Mouse (Mus musculus) ovary, postnatal 10 days (tissue): ENCODE data around the gene C1d.
"Not testable (repeated sequence)": the region's sequence is repeated elsewhere in the genome, so short reads cannot be mapped to it uniquely, and the experiment has no call there.

Experiments used
- DNase-seq: peaks from one replicate; pipeline ENCODE4 v3.0.0; 2022; ENCODE audit warnings: low spot score

C1d gene

GRCm38 (mm10) chr11:17257443-17257842, at the start of gene C1d:
TSS of gene C1d (plus strand) at chr11:17257579.
- DNase-seq: peak; percentile 90

- DNase-seq: peak; percentile 93
Measured at GRCm38 (mm10) chr11:17211258-17212140, 45.9 kb upstream of the C1d start, which contains the start of gene Pno1. TSS of gene Pno1 (minus strand) at chr11:17211568.

- DNase-seq: no peak
Measured at GRCm38 (mm10) chr11:17212141-17212495, 45.3 kb upstream of the C1d start.

GRCm38 (mm10) chr11:17212903-17213509, 44.4 kb upstream of the C1d start:
- DNase-seq: no peak

GRCm38 (mm10) chr11:17215475-17215874, 41.9 kb upstream of the C1d start:
- DNase-seq: no peak

- DNase-seq: no peak
Measured at GRCm38 (mm10) chr11:17221126-17221525, 36.3 kb upstream of the C1d start.

GRCm38 (mm10) chr11:17232792-17233191, 24.6 kb upstream of the C1d start:
- no peak for DNase-seq

- DNase-seq: no peak
Measured at GRCm38 (mm10) chr11:17236449-17237037, 20.8 kb upstream of the C1d start.

- DNase-seq: not testable (repeated sequence)
Measured at GRCm38 (mm10) chr11:17238598-17238997, 18.8 kb upstream of the C1d start.

- no peak for DNase-seq
Measured at GRCm38 (mm10) chr11:17248715-17249114, 8.7 kb upstream of the C1d start.

GRCm38 (mm10) chr11:17256813-17257365, 490 bp upstream of the C1d start:
- DNase-seq: no peak

GRCm38 (mm10) chr11:17257861-17258260, 482 bp downstream of the C1d start:
- no peak for DNase-seq

- DNase-seq: no peak
Measured at GRCm38 (mm10) chr11:17267176-17267575, 9.8 kb downstream of the C1d start.

- no peak for DNase-seq
Measured at GRCm38 (mm10) chr11:17268801-17269200, 11.4 kb downstream of the C1d start.

GRCm38 (mm10) chr11:17279959-17280358, 22.6 kb downstream of the C1d start:
- DNase-seq: no peak

GRCm38 (mm10) chr11:17284055-17284454, 26.7 kb downstream of the C1d start:
- DNase-seq: no peak

GRCm38 (mm10) chr11:17288884-17289283, 31.5 kb downstream of the C1d start:
- DNase-seq: no peak

GRCm38 (mm10) chr11:17306007-17306891, 48.9 kb downstream of the C1d start:
- peak; percentile 28 for DNase-seq

- DNase-seq: no peak
Measured at GRCm38 (mm10) chr11:17307457-17307856, 50.1 kb downstream of the C1d start.
